Mouse (Mus musculus): ENCODE results near the gene Gps2. TPM values are rescaled to one million over a fixed set of nuclear protein-coding genes. Genes with fewer than 3 reads are reported as not detected.

The Gps2 gene
- total and polyA plus RNA-seq, 3 experiments = 78.0 to 113 TPM; not detected in 1

DNA sequence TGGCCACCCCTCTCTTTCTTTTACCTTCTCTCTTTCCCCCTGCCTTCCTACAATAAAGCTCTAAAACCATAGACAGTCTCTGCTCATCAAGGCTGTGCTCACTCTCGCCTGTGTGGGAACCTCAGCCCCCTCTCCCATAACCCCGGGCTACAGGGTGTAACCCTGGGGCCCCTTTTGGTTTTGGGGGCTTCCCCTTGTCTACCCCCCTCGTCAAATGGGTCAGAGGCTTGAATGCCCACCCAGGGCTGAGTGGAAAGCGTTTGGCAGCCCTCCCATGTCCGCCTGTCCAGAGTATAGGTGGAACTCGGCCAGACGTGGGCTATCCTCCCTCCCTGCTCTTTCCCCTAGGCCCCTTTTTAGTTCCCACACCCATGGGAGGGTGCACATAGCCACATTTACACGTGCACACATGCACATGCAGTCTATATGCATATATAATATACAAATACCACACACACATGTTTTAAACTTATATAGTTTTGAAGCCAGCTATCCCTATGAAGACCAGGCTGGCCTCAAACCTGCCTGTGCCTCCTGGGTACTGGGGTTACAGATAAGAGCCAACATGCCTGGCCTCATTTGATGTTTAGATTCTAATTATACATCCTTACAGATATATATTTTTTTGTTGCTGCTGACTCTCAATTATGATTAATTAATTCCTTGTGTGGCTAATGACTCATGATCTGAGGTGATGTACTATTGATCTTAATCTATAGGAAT lies 49.4 kb upstream of the Gps2 start:
- H3K9ac ChIP-seq (ENCODE audit: control insufficient read depth, low read depth, low read length, poor library complexity, severe bottlenecking) = no peak overlapping the region
- no peak overlapping the region for H3K4me3 ChIP-seq (ENCODE audit: control insufficient read depth in 1 of 2, insufficient read depth in 1 of 2, low read depth in 2 of 2, low read length in 2 of 2)
- H3K9me3 ChIP-seq (replicated peaks; ENCODE audit: insufficient read depth, low read length) = no peaks in the 10 kb centered on the region
- peaks cover 0 to 4% of the 10 kb centered on the region in 2 experiments; a peak in 1 of 4 replicates for H3K36me3 ChIP-seq (ENCODE audit: control insufficient read depth in 1 of 2, insufficient read depth in 2 of 2, low read length in 2 of 2)
- H3K27me3 ChIP-seq (ENCODE audit: control insufficient read depth in 1 of 2, insufficient read depth in 2 of 2, low read length in 2 of 2) = no peaks in the 10 kb centered on the region
- DNase-seq (ENCODE audit: low read depth, low spot score) = no peak
- TF ChIP-seq NRF1 (IDR thresholded peaks at IDR 0.05; ENCODE audit: insufficient read depth, low read depth, low read length, poor library complexity, severe bottlenecking) (no peak), MEF2A (IDR thresholded peaks at IDR 0.05; ENCODE audit: extremely low read depth, insufficient replicate concordance, low read depth, low read length, poor library complexity, severe bottlenecking) (no peak), CHD2 (IDR thresholded peaks at IDR 0.05; ENCODE audit: low read length) (no peak), E2F4 (IDR thresholded peaks at IDR 0.05; ENCODE audit: borderline replicate concordance, low read depth, low read length) (no peak), GATA1 (IDR thresholded peaks at IDR 0.05; ENCODE audit: low read depth, low read length) (0 out of 2 replicates have a peak, but pooled peaks have one; percentile 17)
- peaks cover 2 to 17% of the 10 kb centered on the region in 2 experiments for H3K4me1 ChIP-seq (ENCODE audit: control insufficient read depth in 1 of 2, insufficient read depth in 2 of 2, low read length in 2 of 2)
- H3K27ac ChIP-seq (ENCODE audit: control insufficient read depth, low read depth, low read length) = no peak overlapping the region
- H3K79me2 ChIP-seq (ENCODE audit: control insufficient read depth, insufficient read depth, low read length, poor library complexity) = no peaks in the 10 kb centered on the region

- no peak for TF ChIP-seq MXI1 (IDR thresholded peaks at IDR 0.05; ENCODE audit: low read depth, low read length)
- no peak for TF ChIP-seq KAT2A (conservative IDR thresholded peaks at IDR 0.05; ENCODE audit: low read depth, low read length)
- TF ChIP-seq POLR2AphosphoS5 (IDR thresholded peaks at IDR 0.05; ENCODE audit: borderline replicate concordance, low read depth, low read length) = no peak
- TF ChIP-seq ZMIZ1 (IDR thresholded peaks at IDR 0.05; ENCODE audit: low read depth, low read length) = no peak
- no peak for TF ChIP-seq GATA1 (IDR thresholded peaks at IDR 0.05; ENCODE audit: low read depth, low read length)
- no peak for TF ChIP-seq MAZ (IDR thresholded peaks at IDR 0.05; ENCODE audit: low read depth, low read length)
- no peak for TF ChIP-seq RCOR1 (IDR thresholded peaks at IDR 0.05; ENCODE audit: low read depth, low read length)
- no peak for TF ChIP-seq RAD21 (IDR thresholded peaks at IDR 0.05; ENCODE audit: low read depth, low read length)
- no peak for TF ChIP-seq MYB (IDR thresholded peaks at IDR 0.05; ENCODE audit: low read depth, low read length)
- no peak for TF ChIP-seq MAFK (IDR thresholded peaks at IDR 0.05; ENCODE audit: borderline replicate concordance, low read depth, low read length)
- no peak for TF ChIP-seq MYC (IDR thresholded peaks at IDR 0.05; ENCODE audit: low read depth, low read length)
- no peak for TF ChIP-seq POLR2A (IDR thresholded peaks at IDR 0.05; ENCODE audit: control insufficient read depth in 1 of 2, insufficient read depth in 1 of 2, low read depth in 1 of 2, low read length in 2 of 2, poor library complexity in 1 of 2)
- no peak for TF ChIP-seq BHLHE40 (IDR thresholded peaks at IDR 0.05; ENCODE audit: borderline replicate concordance, low read depth, low read length)
- no peak for TF ChIP-seq HCFC1 (IDR thresholded peaks at IDR 0.05; ENCODE audit: low read depth, low read length)
- TF ChIP-seq MAX (IDR thresholded peaks at IDR 0.05; ENCODE audit: low read length) = no peak
- TF ChIP-seq NELFE (IDR thresholded peaks at IDR 0.05; ENCODE audit: low read depth, low read length) = no peak
- Histone ChIP-seq H3K9me3 (replicated peaks; ENCODE audit: insufficient read depth, low read length) (no peaks in the 10 kb centered on the region), H3K27me3 (ENCODE audit: control insufficient read depth in 1 of 2, insufficient read depth in 2 of 2, low read length in 2 of 2) (no peaks in the 10 kb centered on the region; a peak in 1 of 4 replicates), H3K36me3 (ENCODE audit: control insufficient read depth in 1 of 2, insufficient read depth in 2 of 2, low read length in 2 of 2) (peaks cover 0 to 4% of the 10 kb centered on the region in 2 experiments; a peak in 1 of 4 replicates), H3K4me1 (ENCODE audit: control insufficient read depth in 1 of 2, insufficient read depth in 2 of 2, low read length in 2 of 2) (peaks cover 2 to 17% of the 10 kb centered on the region in 2 experiments), H3K9ac (ENCODE audit: control insufficient read depth, low read depth, low read length, poor library complexity, severe bottlenecking) (no peak overlapping the region), H3K79me2 (ENCODE audit: control insufficient read depth, insufficient read depth, low read length, poor library complexity) (no peaks in the 10 kb centered on the region), H3K27ac (ENCODE audit: control insufficient read depth, low read depth, low read length) (no peak overlapping the region), H3K4me3 (ENCODE audit: control insufficient read depth in 1 of 2, insufficient read depth in 1 of 2, low read depth in 2 of 2, low read length in 2 of 2) (no peak overlapping the region)
- no peak for DNase-seq (ENCODE audit: low read depth, low spot score)
Observed at GRCm38 (mm10) chr11:69865561-69865960, 48.1 kb upstream of the Gps2 start.

Measured in MEL (cell line).